Mouse (Mus musculus) ES-Bruce4 (cell line): Measurements from ENCODE around the gene Plin5.

Experiments used
- CTCF ChIP-seq: IDR thresholded peaks from one replicate; pipeline ENCODE4 v1.8.1; 2011; ENCODE audit warnings: low read depth, low read length
- EP300 ChIP-seq: IDR thresholded peaks from 2 replicates; pipeline ENCODE4 v1.6.1; 2011; ENCODE audit warnings: low read depth, low read length; ENCODE audit not compliant: insufficient read depth
- POLR2A ChIP-seq: IDR thresholded peaks from one replicate; pipeline ENCODE4 v1.8.1; 2011; ENCODE audit warnings: low read length; ENCODE audit not compliant: insufficient read depth

GRCm38 (mm10) chr17:56149897-56150296 lies 32.5 kb upstream of the Plin5 start:
- TF ChIP-seq EP300, result no peak
- no peak for TF ChIP-seq CTCF
- TF ChIP-seq POLR2A, result no peak
